In the genomic region with DNA sequence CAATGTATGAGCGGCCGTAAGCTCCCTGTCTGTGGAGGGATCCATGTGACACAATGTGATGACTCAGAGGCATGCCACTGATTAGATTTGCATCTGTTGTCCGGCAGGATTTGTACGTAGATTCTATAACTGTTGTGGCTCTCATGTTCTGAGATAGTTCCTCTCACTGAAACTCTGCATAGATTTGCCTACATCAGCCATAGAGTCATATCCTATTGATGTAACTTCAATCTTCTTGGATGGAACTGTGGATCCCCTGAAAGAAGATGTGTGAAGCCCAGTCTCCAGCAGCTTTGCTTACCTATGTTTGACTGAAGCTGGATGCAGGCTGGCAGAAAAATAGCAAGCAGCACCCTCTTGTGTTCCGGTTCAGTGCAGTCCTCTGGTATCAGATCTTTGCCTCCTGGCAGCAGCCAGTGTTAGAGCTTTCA, we compare ENCODE assay signal across 14 mouse cellular contexts. TPM values are rescaled to one million over a fixed set of nuclear protein-coding genes. Genes with fewer than 3 reads are reported as not detected.
DNase-seq lines count a peak whose midpoint lies in the region; ATAC-seq lines count a peak whose summit lies in the region.
"Had no signal": no experiment of that assay in that cellular context is flagged by ENCODE, and none has a peak within 500 bp of the region (broad histone marks: within the 10 kb centered on the region; RNA-seq: fewer than 3 reads in every experiment).

No protein-coding gene starts in this region.

- H3K4me3 ChIP-seq in midbrain, embryonic 14.5 days (replicated peaks; ENCODE audit: low read depth, low read length), result no peak overlapping the region
- H3K4me3 ChIP-seq in midbrain, embryonic 15.5 days, result no peak overlapping the region
- H3K4me3 ChIP-seq: erythroblast, embryonic 14.5 days; limb, embryonic 13.5 days; neural tube, embryonic 13.5 days had no signal

- no peaks in the 10 kb centered on the region for H3K9me3 ChIP-seq in midbrain, embryonic 14.5 days (ENCODE audit: control insufficient read depth, low read length)
- no peaks in the 10 kb centered on the region for H3K9me3 ChIP-seq in midbrain, embryonic 15.5 days
- H3K9me3 ChIP-seq: limb, embryonic 13.5 days; neural tube, embryonic 13.5 days had no signal

- intact Hi-C loops in heart, postnatal 25 days (cut with DNase I), result no loop called here

- H3K27me3 ChIP-seq in midbrain, embryonic 14.5 days (ENCODE audit: control insufficient read depth, insufficient read depth, low read length), result no peaks in the 10 kb centered on the region
- no peaks in the 10 kb centered on the region for H3K27me3 ChIP-seq in midbrain, embryonic 15.5 days (replicated peaks)
- H3K27me3 ChIP-seq: limb, embryonic 13.5 days; neural tube, embryonic 13.5 days had no signal

- peak; percentile 6 for DNase-seq in adrenal gland, adult 2 months
- DNase-seq in adrenal gland, postnatal 14 days, result no peak
- peak; percentile 5 for DNase-seq in midbrain, embryonic 14.5 days
- peak; percentile 39 for DNase-seq in layer of hippocampus, adult 9-10 months (ENCODE audit: low spot score)
- peak; percentile 29 for DNase-seq in right cerebral cortex, postnatal 25 days
- DNase-seq in heart, adult 18-20 months, result no peak
- no peak for DNase-seq in heart, postnatal 25 days (ENCODE audit: low spot score)
- DNase-seq: cerebellum, adult 9-10 months had no signal

- no peak overlapping the region for H3K4me2 ChIP-seq in midbrain, embryonic 14.5 days (ENCODE audit: low read length)
- no peak overlapping the region for H3K4me2 ChIP-seq in midbrain, embryonic 15.5 days
- H3K4me2 ChIP-seq: limb, embryonic 13.5 days; neural tube, embryonic 13.5 days had no signal

- no peak for ATAC-seq in midbrain, embryonic 14.5 days (ENCODE audit: low FRiP score, low TSS enrichment)
- ATAC-seq in midbrain, embryonic 15.5 days (replicated peaks), result no peak
- ATAC-seq: inflammation-experienced regulatory T-cells, adult 6 months had no signal

- no peaks in the 10 kb centered on the region for H3K36me3 ChIP-seq in midbrain, embryonic 14.5 days (ENCODE audit: control insufficient read depth, insufficient read depth, low read length)
- no peaks in the 10 kb centered on the region for H3K36me3 ChIP-seq in midbrain, embryonic 15.5 days (replicated peaks)
- H3K36me3 ChIP-seq: limb, embryonic 13.5 days; neural tube, embryonic 13.5 days had no signal

- H3K27ac ChIP-seq in midbrain, embryonic 14.5 days (replicated peaks; ENCODE audit: low read depth, low read length), result no peak overlapping the region
- H3K27ac ChIP-seq in midbrain, embryonic 15.5 days, result no peak overlapping the region
- H3K27ac ChIP-seq: limb, embryonic 13.5 days; neural tube, embryonic 13.5 days had no signal

- WGBS in midbrain, embryonic 14.5 days, result 86% methylated on average over 5 of the region's 5 CpGs
- WGBS in midbrain, embryonic 15.5 days, result 78% methylated on average over 5 of the region's 5 CpGs

- no peak overlapping the region for H3K9ac ChIP-seq in midbrain, embryonic 14.5 days (replicated peaks; ENCODE audit: low read length)
- H3K9ac ChIP-seq in midbrain, embryonic 15.5 days, result no peak overlapping the region
- H3K9ac ChIP-seq: limb, embryonic 13.5 days; neural tube, embryonic 13.5 days had no signal

- no peaks in the 10 kb centered on the region for H3K4me1 ChIP-seq in midbrain, embryonic 14.5 days (ENCODE audit: control insufficient read depth, insufficient read depth, low read length)
- H3K4me1 ChIP-seq in midbrain, embryonic 15.5 days, result no peaks in the 10 kb centered on the region
- H3K4me1 ChIP-seq: limb, embryonic 13.5 days; neural tube, embryonic 13.5 days had no signal

RNA-seq across cellular contexts. Expression of a gene that starts 5.7 kb away (rescaled TPM):
- 1 to 10 TPM in 1 of 2 experiments, under 1 TPM in 1; 0.86 to 1.3 TPM for total RNA-seq in adrenal gland, adult 2 months (2021)
- 0.07 and 0.13 TPM in 2 replicates for polyA plus RNA-seq in adrenal gland, adult 2 months (2012; rRNA removed)
- total RNA-seq in adrenal gland, postnatal 14 days (2021), result 0.74 and 2.7 TPM in 2 replicates
- polyA plus RNA-seq in midbrain, embryonic 14.5 days (2014; fragmentation: Nextera tagmentation; extraction: Ambion mirVana), result 0.24 TPM in 1 of 2 replicates, not detected in the other
- polyA plus RNA-seq in midbrain, embryonic 15.5 days (2015; fragmentation: Nextera tagmentation; extraction: Ambion mirVana), result not detected in 2 replicates
- total RNA-seq in heart, adult 18-20 months (2021), result 1 to 10 TPM in 1 of 2 experiments, under 1 TPM in 1; 0.57 to 1.1 TPM
- total RNA-seq in heart, postnatal 25 days (2021), result under 1 TPM; 0.18 to 0.22 TPM
- polyA plus RNA-seq: C2C12; erythroblast, embryonic 14.5 days; neural tube, embryonic 13.5 days had no signal

RNA-seq across cellular contexts. Expression of a gene that starts 23.2 kb away (rescaled TPM):
- 1 to 10 TPM; 3.1 TPM for total RNA-seq in adrenal gland, adult 2 months (2021)
- 1.4 TPM in 2 replicates for polyA plus RNA-seq in adrenal gland, adult 2 months (2012; rRNA removed)
- 2.6 and 7.7 TPM in 2 replicates for total RNA-seq in adrenal gland, postnatal 14 days (2021)
- polyA plus RNA-seq in midbrain, embryonic 14.5 days (2014; fragmentation: Nextera tagmentation; extraction: Ambion mirVana), result 0.24 and 1.9 TPM in 2 replicates
- polyA plus RNA-seq in midbrain, embryonic 15.5 days (2015; fragmentation: Nextera tagmentation; extraction: Ambion mirVana), result 0.72 and 1.5 TPM in 2 replicates
- 1 to 10 TPM; 2.9 to 3.1 TPM for total RNA-seq in heart, adult 18-20 months (2021)
- 1 to 10 TPM; 2.0 to 3.0 TPM for total RNA-seq in heart, postnatal 25 days (2021)
- polyA plus RNA-seq: C2C12; erythroblast, embryonic 14.5 days had no signal

RNA-seq across cellular contexts. Expression of a gene that starts 51.4 kb away (rescaled TPM):
- total RNA-seq in adrenal gland, adult 2 months (2021), result 1 to 10 TPM in 1 of 2 experiments, under 1 TPM in 1; 0.97 to 1.0 TPM
- 0.20 and 0.29 TPM in 2 replicates for polyA plus RNA-seq in adrenal gland, adult 2 months (2012; rRNA removed)
- 0.85 and 6.1 TPM in 2 replicates for total RNA-seq in adrenal gland, postnatal 14 days (2021)
- polyA plus RNA-seq in midbrain, embryonic 14.5 days (2014; fragmentation: Nextera tagmentation; extraction: Ambion mirVana), result not detected in 2 replicates
- polyA plus RNA-seq in midbrain, embryonic 15.5 days (2015; fragmentation: Nextera tagmentation; extraction: Ambion mirVana), result 0.06 and 0.14 TPM in 2 replicates
- 1 to 10 TPM in 1 of 2 experiments, under 1 TPM in 1; 0.47 to 2.4 TPM for total RNA-seq in heart, adult 18-20 months (2021)
- under 1 TPM; 0.22 to 0.39 TPM for total RNA-seq in heart, postnatal 25 days (2021)
- polyA plus RNA-seq: C2C12 had no signal

Comparison
In these comparisons a context has a peak if more than half of its experiments do, and no peak if none do; other contexts are left out.
1. DNase-seq: peak in adrenal gland, adult 2 months (single experiment), midbrain, embryonic 14.5 days (single experiment), layer of hippocampus, adult 9-10 months (single experiment) and right cerebral cortex, postnatal 25 days (single experiment); none in adrenal gland, postnatal 14 days (single experiment), heart, adult 18-20 months (0 of 2) and heart, postnatal 25 days (single experiment).